Mouse (Mus musculus) retina, adult 2 months (tissue): Measurements from ENCODE around the gene Apela.
"Not testable (repeated sequence)": the region's sequence is repeated elsewhere in the genome, so short reads cannot be mapped to it uniquely, and the experiment has no call there.

ENCODE experiments used
- DNase-seq: peaks from one replicate; pipeline ENCODE4 v3.0.0-alpha.2; 2012; ENCODE audit warnings: low read depth, low spot score

Apela gene

DNA sequence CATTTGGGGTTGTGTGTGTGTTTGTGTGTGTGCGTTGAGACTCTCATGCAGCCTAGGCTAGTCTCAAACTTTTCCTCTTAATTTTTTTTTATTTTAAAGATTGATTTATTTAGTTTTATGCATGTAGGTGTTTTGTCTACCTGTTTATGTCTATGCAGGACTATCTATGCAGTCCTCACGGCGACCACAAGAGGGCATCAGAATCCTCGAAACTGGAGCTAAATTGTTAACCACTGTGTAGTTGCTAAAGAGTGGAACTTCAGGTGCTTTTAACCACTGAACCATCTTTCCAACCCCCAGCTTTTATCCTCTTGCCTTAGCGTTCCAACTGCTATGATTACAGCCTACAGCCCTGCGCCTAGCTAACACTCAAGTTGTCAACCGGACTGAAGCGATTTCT lies 14.7 kb downstream of the Apela start:
- DNase-seq, result no peak

DNA sequence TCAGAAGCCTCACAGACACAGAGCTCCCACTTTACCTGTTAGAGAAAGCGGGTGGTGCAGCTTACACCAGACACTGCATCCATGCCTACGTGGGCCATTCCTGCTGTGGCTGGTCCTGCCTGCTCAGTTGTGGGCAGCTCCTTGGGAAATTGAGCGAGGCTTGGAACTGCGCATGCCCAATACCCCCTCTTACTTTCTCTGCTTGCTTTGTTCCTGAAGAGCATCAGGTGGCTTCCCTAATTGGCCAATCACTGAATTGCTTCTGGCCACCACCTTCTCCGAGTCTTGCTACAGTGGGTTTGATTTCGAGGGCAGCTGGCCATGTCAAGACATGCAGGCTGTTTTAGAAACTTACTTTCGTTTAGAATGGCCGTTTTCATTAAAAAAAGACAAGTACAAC lies 18.7 kb downstream of the Apela start, which contains the start of the genes Trim61 and Trim60:
TSS of gene Trim61 (minus strand) at position 101 of the 400 bp plus-strand sequence.
TSS of gene Trim60 (minus strand) at position 162 of the 400 bp plus-strand sequence.
- DNase-seq, result no peak

DNA sequence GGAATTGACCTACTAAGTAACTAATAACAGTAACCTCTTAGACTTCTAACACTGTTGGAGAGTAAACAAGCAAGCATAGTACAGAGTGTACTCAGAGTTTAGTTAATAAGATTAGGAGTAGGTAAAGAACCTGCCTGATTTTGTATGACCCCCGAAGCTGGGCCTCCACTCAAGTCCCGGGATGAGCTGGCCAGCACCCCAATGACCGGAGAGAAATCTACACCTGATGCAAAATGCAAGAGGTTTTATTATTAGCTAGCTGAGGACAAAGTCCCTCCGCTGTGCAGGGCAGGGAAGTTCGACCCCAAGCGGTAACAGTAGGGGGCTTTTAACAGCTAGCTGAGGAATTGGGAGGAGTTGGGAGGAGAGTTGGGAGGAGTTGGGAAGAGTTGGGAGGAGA lies 29.5 kb downstream of the Apela start:
- DNase-seq, result not testable (repeated sequence)

DNA sequence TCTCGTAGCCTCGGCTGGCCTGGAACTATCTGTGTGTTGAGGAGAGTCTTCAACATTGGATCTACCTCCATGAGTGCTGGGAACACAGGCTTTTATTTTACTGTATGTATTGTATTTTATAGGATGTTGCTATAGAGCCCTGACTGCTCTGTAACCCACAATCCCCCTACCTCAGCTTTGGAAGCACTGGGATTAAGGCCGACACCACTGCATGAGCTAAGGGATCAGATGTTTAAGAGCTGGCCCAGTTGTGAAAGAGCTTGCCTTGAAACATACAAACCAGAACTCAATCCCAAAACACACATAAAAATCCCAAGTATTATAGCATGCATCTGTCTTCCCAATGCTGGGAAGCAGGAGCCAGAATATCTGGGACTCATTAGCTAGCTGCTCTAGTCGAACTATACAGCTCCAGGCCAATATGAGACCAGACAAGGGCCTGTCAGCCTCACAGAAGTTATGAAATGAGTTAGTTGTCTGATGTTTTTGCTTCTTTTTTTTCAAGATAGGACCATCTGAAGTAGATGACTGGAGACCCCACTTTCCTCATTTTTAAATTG lies 38.2 kb downstream of the Apela start:
- no peak for DNase-seq

DNA sequence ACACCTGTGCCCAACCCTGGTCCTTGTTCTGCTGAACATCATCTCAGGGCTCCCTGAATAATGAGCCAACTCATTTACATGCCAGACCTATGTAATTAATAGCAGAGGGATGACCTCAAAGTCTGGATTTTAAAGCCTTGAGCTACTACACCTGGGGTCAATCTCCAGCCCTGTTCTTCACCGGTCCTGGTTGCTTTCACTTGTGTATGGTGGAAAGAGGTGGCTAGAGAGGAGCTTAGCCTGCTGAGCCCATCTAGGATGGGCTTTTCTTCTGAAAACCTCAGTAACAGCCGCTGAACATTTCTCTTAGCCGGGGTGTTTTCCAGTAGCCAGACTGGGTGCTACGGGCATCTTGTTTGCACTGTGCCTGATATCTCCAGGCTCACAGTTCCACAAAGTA lies 49.4 kb downstream of the Apela start, which contains the start of gene Trim75:
TSS of gene Trim75 (minus strand) at position 101 of the 400 bp plus-strand sequence.
- DNase-seq, result no peak

DNA sequence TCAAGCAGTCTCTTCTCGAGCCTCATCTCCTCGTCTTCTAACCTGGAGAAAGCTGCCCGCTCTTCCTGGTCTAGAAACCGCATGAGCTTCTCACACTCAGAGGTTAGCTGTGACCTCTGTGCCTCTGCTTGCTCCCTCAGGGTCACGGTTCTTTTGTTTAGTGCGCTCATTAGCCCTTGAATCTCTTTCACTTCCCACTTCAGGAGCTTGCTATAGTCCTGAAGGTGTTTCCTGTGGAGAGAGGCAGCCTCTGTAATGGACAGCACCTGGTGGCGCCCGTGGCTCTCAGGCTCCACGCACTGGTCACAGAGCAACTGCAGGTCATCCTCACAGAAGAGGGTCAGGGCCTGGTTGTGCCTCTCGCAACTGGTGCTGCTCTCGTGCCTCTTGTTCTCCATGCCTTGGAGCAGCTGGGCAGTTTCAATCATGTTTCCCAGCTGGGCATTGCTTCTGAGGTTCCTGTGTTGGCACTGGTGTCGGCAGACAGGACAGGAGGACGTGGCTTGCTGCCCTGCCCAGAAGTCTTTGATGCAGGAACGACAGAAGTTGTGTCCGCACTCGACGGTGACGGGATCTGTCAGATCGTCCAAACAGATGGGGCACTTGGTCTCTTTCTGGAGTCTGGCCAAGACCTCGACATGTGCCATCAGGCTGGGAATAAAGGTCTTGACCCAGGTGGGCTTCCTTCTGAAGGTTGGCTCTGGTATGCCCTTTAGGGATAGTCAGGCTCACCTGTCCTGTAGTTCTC lies 53.8 kb downstream of the Apela start:
- no peak for DNase-seq
